Mouse (Mus musculus) G1E (cell line): ENCODE data around the gene Cckbr.

Experiments used
- CTCF ChIP-seq: IDR thresholded peaks from 2 replicates; pipeline ENCODE4 v1.5.1; 2012; ENCODE audit warnings: low read depth, low read length, inconsistent platforms, mixed read lengths
- GATA1 ChIP-seq: IDR thresholded peaks from 2 replicates; pipeline ENCODE4 v1.6.1; 2012; ENCODE audit warnings: borderline replicate concordance, low read length, inconsistent platforms, mixed read lengths
- POLR2AphosphoS5 ChIP-seq: IDR thresholded peaks from 2 replicates; pipeline ENCODE4 v1.6.1; 2012; ENCODE audit warnings: low read depth, low read length, inconsistent platforms; ENCODE audit not compliant: insufficient replicate concordance
- TAL1 ChIP-seq: conservative IDR thresholded peaks from 2 replicates; pipeline ENCODE4 v1.6.1; 2012; ENCODE audit warnings: low read depth, low read length, inconsistent platforms, mixed read lengths

DNA sequence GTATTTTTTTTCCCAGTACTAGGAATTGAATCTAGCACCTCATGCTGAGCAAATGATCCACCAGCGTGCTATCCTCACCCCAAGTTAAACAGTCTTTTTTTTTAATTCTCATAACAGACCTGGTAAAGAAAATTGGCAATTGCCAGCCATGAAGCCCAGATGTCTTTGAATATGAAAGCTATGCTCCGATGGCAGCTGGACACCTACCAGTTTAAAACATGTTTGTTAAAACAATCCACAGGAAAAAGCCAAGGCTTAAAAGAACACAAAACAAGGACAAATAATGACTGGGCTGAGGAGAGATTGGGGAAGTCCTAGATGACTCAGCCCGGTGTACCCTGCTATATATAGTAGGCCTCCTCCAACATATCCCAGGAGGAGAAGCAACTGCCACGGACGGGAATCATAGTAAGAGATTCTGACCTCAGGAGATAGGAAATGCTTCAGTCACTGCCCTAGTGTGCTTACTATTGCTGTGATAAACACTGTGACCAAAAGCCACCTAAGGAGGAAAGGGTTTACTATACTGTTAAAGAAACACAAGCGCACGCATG lies 49.9 kb downstream of the Cckbr start:
- TF ChIP-seq POLR2AphosphoS5 (no peak), CTCF (no peak), GATA1 (no peak), TAL1 (no peak)
